Mouse (Mus musculus): ENCODE data around the gene Ip6k3. TPM values are rescaled to one million over a fixed set of nuclear protein-coding genes. Genes with fewer than 3 reads are reported as not detected.

Gene Ip6k3
- polyA plus RNA-seq, 1 experiment from 2014 or later, result 0.21 TPM

- no peaks in the 10 kb centered on the region for H3K9me3 ChIP-seq
- H3K9ac ChIP-seq, result no peak overlapping the region
- H3K4me1 ChIP-seq, result no peaks in the 10 kb centered on the region; the same call in 1 of the 2 replicates
- no peaks in the 10 kb centered on the region for H3K36me3 ChIP-seq
- no peak overlapping the region for H3K27ac ChIP-seq
- H3K4me3 ChIP-seq (replicated peaks), result no peak overlapping the region
- WGBS, result 56% methylated on average over 8 of the region's 8 CpGs
- 0 out of 2 replicates have a peak, but pooled peaks have one; percentile 37 for ATAC-seq (ENCODE audit: insufficient read depth, low FRiP score, low read depth)
- no peak overlapping the region for H3K4me2 ChIP-seq
- H3K27me3 ChIP-seq (replicated peaks), result no peaks in the 10 kb centered on the region
Measured at GRCm38 (mm10) chr17:27165054-27165773, 2.4 kb downstream of the Ip6k3 start.

- no peaks in the 10 kb centered on the region for H3K4me1 ChIP-seq
- no peaks in the 10 kb centered on the region for H3K9me3 ChIP-seq
- no peak overlapping the region for H3K4me2 ChIP-seq
- ATAC-seq (ENCODE audit: insufficient read depth, low FRiP score, low read depth), result no peak
- 60% methylated on average over 4 of the region's 4 CpGs for WGBS
- no peak overlapping the region for H3K4me3 ChIP-seq (replicated peaks)
- H3K27me3 ChIP-seq (replicated peaks), result no peaks in the 10 kb centered on the region
- no peak overlapping the region for H3K9ac ChIP-seq
- H3K27ac ChIP-seq, result no peak overlapping the region
- no peaks in the 10 kb centered on the region for H3K36me3 ChIP-seq
Measured at GRCm38 (mm10) chr17:27160905-27161304, 6.7 kb downstream of the Ip6k3 start.

- Histone ChIP-seq H3K4me3 (replicated peaks) (no peak overlapping the region), H3K4me1 (peaks cover 5% of the 10 kb centered on the region), H3K9me3 (no peaks in the 10 kb centered on the region), H3K36me3 (no peaks in the 10 kb centered on the region), H3K27ac (no peak overlapping the region), H3K9ac (no peak overlapping the region), H3K4me2 (no peak overlapping the region), H3K27me3 (replicated peaks) (no peaks in the 10 kb centered on the region)
- ATAC-seq (ENCODE audit: insufficient read depth, low FRiP score, low read depth), result no peak
- WGBS, result 72% methylated on average over 7 of the region's 7 CpGs
Measured at GRCm38 (mm10) chr17:27159169-27159568, 8.4 kb downstream of the Ip6k3 start.

GRCm38 (mm10) chr17:27158439-27158838, 9.2 kb downstream of the Ip6k3 start:
- ATAC-seq (ENCODE audit: insufficient read depth, low FRiP score, low read depth), result no peak
- Histone ChIP-seq H3K27ac (no peak overlapping the region), H3K9ac (no peak overlapping the region), H3K4me2 (no peak overlapping the region), H3K27me3 (replicated peaks) (no peaks in the 10 kb centered on the region), H3K4me1 (peaks cover 12% of the 10 kb centered on the region), H3K9me3 (no peaks in the 10 kb centered on the region), H3K36me3 (no peaks in the 10 kb centered on the region), H3K4me3 (replicated peaks) (no peak overlapping the region)
- WGBS, result 87% methylated on average over 6 of the region's 6 CpGs

- peaks cover 20% of the 10 kb centered on the region for H3K4me1 ChIP-seq
- no peak overlapping the region for H3K27ac ChIP-seq
- no peaks in the 10 kb centered on the region for H3K27me3 ChIP-seq (replicated peaks)
- no peak overlapping the region for H3K4me2 ChIP-seq
- no peak overlapping the region for H3K9ac ChIP-seq
- H3K4me3 ChIP-seq (replicated peaks), result no peak overlapping the region
- no peak for ATAC-seq (ENCODE audit: insufficient read depth, low FRiP score, low read depth)
- no peaks in the 10 kb centered on the region for H3K9me3 ChIP-seq
- no peaks in the 10 kb centered on the region for H3K36me3 ChIP-seq
- WGBS, result 78% methylated on average over 8 of the region's 8 CpGs
Measured at GRCm38 (mm10) chr17:27155752-27156151, 11.8 kb downstream of the Ip6k3 start.

DNA sequence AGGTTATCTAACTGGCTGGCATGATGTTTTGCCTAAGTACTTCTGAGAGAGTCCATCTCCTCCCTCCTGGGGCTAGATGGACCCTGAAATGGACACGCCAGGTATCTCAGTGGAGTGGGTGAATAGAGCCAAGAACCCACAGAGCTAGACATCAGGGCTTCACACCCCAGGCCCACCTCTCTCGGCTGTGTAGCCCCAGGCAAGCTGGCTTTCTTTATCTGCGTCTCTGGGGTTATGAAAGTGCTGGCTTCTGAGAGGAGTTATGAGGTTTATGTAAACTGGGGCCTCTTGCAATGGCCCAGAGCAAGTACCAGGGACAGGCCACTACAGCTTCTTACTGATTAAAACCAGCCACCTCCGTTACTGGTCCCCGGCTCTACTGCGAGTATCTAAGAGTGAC, 12.7 kb downstream of the Ip6k3 start:
- peaks cover 20% of the 10 kb centered on the region for H3K4me1 ChIP-seq
- 74% methylated on average over 6 of the region's 6 CpGs for WGBS
- ATAC-seq (ENCODE audit: insufficient read depth, low FRiP score, low read depth), result no peak
- no peak overlapping the region for H3K4me2 ChIP-seq
- H3K36me3 ChIP-seq, result no peaks in the 10 kb centered on the region
- no peak overlapping the region for H3K4me3 ChIP-seq (replicated peaks)
- H3K9me3 ChIP-seq, result no peaks in the 10 kb centered on the region
- H3K9ac ChIP-seq, result no peak overlapping the region
- H3K27ac ChIP-seq, result no peak overlapping the region
- H3K27me3 ChIP-seq (replicated peaks), result no peaks in the 10 kb centered on the region

- H3K9me3 ChIP-seq, result no peaks in the 10 kb centered on the region
- peak overlapping the region; percentile 76 for H3K27ac ChIP-seq
- no peak overlapping the region for H3K9ac ChIP-seq
- H3K4me1 ChIP-seq, result peaks cover 20% of the 10 kb centered on the region
- ATAC-seq (ENCODE audit: insufficient read depth, low FRiP score, low read depth), result no peak
- H3K36me3 ChIP-seq, result no peaks in the 10 kb centered on the region
- 81% methylated on average over 14 of the region's 14 CpGs for WGBS
- no peak overlapping the region for H3K4me2 ChIP-seq
- no peaks in the 10 kb centered on the region for H3K27me3 ChIP-seq (replicated peaks)
- H3K4me3 ChIP-seq (replicated peaks), result no peak overlapping the region
Measured at GRCm38 (mm10) chr17:27154256-27154655, 13.3 kb downstream of the Ip6k3 start.

- Histone ChIP-seq H3K27ac (peak overlapping the region; percentile 76), H3K9ac (no peak overlapping the region), H3K4me3 (replicated peaks) (no peak overlapping the region), H3K9me3 (no peaks in the 10 kb centered on the region), H3K4me2 (no peak overlapping the region), H3K27me3 (replicated peaks) (no peaks in the 10 kb centered on the region), H3K4me1 (peaks cover 20% of the 10 kb centered on the region), H3K36me3 (no peaks in the 10 kb centered on the region)
- no peak for ATAC-seq (ENCODE audit: insufficient read depth, low FRiP score, low read depth)
- 67% methylated on average over 9 of the region's 9 CpGs for WGBS
Measured at GRCm38 (mm10) chr17:27153773-27154193, 13.8 kb downstream of the Ip6k3 start.

DNA sequence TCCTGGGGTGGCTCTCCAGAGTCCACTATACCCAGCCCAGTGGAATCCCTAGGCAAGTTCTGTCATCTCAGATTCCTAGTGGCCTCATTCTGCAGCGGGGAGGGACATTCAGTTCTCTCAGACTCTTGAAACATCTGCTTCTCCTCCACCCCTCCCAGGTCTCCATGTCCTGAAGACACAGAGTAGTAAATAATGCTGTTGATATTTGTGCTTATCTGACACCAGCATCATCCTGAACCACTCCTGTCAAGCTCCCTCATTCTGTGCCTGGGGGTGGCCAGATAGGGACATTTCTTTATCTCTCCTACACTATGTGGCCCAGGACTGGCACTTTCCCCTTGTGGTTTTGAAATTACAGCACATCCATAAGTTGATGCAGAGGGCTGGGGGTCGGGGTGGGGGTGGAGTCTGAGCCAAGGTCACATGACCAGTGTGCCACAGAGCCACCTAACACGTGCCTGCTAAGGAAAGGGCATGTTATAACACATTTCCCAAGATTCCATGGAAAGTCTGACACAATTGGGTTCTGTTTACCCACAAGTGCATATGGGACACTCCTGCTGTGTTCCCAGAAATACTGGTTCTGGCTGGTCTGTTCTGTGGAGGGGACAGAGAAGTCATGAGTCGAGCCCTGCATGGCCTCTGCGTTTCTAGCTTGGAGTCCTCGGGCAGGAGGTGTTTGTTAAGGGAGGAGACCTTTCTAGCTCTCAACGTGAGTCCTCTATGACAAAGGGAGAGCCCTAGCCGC, 14.4 kb downstream of the Ip6k3 start:
- Histone ChIP-seq H3K4me2 (no peak overlapping the region), H3K36me3 (no peaks in the 10 kb centered on the region), H3K27ac (peak overlapping the region; percentile 76), H3K27me3 (replicated peaks) (no peaks in the 10 kb centered on the region), H3K9me3 (no peaks in the 10 kb centered on the region), H3K4me3 (replicated peaks) (no peak overlapping the region), H3K9ac (no peak overlapping the region), H3K4me1 (peaks cover 20% of the 10 kb centered on the region)
- ATAC-seq (ENCODE audit: insufficient read depth, low FRiP score, low read depth), result peak; percentile 85
- WGBS, result 50% methylated on average over 8 of the region's 8 CpGs

DNA sequence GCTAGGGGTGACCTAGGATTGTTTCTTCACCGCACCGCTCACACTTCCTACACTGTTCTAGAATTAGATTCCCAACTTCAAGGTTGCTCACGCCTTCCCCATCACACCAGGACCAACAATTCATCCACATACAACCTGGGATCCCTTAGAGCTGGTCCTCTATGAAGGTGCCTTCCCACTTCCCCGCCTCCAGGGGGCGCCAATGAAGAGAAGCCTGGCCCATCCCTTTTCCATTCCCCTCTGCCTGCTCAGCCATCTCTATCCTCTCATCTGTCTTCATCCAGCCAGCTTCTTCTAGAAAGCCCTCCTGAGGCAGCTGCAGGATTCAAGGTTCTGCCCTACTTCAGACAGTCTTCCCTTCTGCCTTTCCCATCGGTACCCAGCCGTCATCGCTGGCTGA, 16.2 kb downstream of the Ip6k3 start:
- no peaks in the 10 kb centered on the region for H3K36me3 ChIP-seq
- peaks cover 20% of the 10 kb centered on the region for H3K4me1 ChIP-seq
- no peak for ATAC-seq (ENCODE audit: insufficient read depth, low FRiP score, low read depth)
- H3K9me3 ChIP-seq, result no peaks in the 10 kb centered on the region
- WGBS, result 73% methylated on average over 8 of the region's 8 CpGs
- H3K27ac ChIP-seq, result no peak overlapping the region
- H3K9ac ChIP-seq, result no peak overlapping the region
- no peaks in the 10 kb centered on the region for H3K27me3 ChIP-seq (replicated peaks)
- H3K4me3 ChIP-seq (replicated peaks), result no peak overlapping the region
- no peak overlapping the region for H3K4me2 ChIP-seq

GRCm38 (mm10) chr17:27150871-27151270, 16.7 kb downstream of the Ip6k3 start:
- Histone ChIP-seq H3K4me1 (peaks cover 20% of the 10 kb centered on the region), H3K36me3 (no peaks in the 10 kb centered on the region), H3K27ac (no peak overlapping the region), H3K9me3 (no peaks in the 10 kb centered on the region), H3K9ac (no peak overlapping the region), H3K27me3 (replicated peaks) (no peaks in the 10 kb centered on the region), H3K4me3 (replicated peaks) (no peak overlapping the region), H3K4me2 (no peak overlapping the region)
- ATAC-seq (ENCODE audit: insufficient read depth, low FRiP score, low read depth), result no peak
- 65% methylated on average over 7 of the region's 7 CpGs for WGBS

DNA sequence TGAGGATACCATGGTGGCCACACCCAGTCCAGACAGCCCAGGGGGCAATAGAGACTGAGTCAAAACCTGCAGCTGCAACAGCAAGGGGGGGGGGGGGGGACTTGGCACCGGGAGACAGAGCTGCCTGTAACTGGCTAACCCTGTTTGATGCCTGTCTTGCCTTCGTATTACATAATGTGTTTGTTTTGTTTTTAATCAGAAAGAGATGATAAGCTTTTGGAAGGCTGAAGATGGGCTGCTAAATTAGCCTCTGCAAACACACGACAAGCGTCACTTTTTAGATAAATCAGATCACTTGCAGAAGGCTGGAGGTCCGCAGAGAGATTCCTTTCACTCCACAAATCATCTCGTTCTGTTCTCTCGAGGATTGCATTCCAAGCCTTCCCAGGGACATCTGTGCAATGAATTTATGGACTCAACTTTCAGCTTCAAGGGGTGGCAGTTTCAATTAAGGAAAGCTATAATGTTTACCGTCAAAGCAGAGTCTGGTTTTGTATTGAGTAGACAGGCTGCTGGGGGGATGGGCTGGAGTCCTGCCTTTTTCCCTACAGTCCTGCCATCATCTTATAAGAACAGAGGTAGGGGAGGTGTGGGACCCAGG, 21.2 kb downstream of the Ip6k3 start:
- Histone ChIP-seq H3K9ac (no peak overlapping the region), H3K4me1 (peaks cover 6% of the 10 kb centered on the region; the same call in 1 of the 2 replicates), H3K9me3 (no peaks in the 10 kb centered on the region), H3K36me3 (no peaks in the 10 kb centered on the region), H3K4me2 (no peak overlapping the region), H3K27ac (no peak overlapping the region), H3K4me3 (replicated peaks) (no peak overlapping the region), H3K27me3 (replicated peaks) (no peaks in the 10 kb centered on the region)
- no peak for ATAC-seq (ENCODE audit: insufficient read depth, low FRiP score, low read depth)
- WGBS, result 8% methylated on average over 8 of the region's 8 CpGs

Measured in stomach, embryonic 15.5 days (tissue).